Mouse (Mus musculus) myocyte (in vitro differentiated cells): ENCODE results near the gene Eddm3b.

ENCODE experiments used
- CEBPB ChIP-seq: IDR thresholded peaks from 2 replicates; pipeline ENCODE4 v1.6.1; 2011; ENCODE audit warnings: mild to moderate bottlenecking, moderate library complexity; ENCODE audit not compliant: poor library complexity, insufficient read depth, severe bottlenecking
- E2F4 ChIP-seq: IDR thresholded peaks from one replicate; pipeline ENCODE4 v1.6.1; 2011; ENCODE audit warnings: mild to moderate bottlenecking, control low read depth, moderate library complexity; ENCODE audit not compliant: insufficient read depth
- MAX ChIP-seq: IDR thresholded peaks from one replicate; pipeline ENCODE4 v1.6.1; 2011; ENCODE audit warnings: low read depth, mild to moderate bottlenecking, control low read depth
- MYOD1 ChIP-seq, 3 experiments: IDR thresholded peaks; one replicate each; pipeline ENCODE4 v1.6.1; 2011; ENCODE audit warnings: control low read depth in 2 of 3, low read depth in 2 of 3, mild to moderate bottlenecking in 2 of 3, moderate library complexity in 1 of 3; ENCODE audit not compliant: insufficient read length in 2 of 3, control insufficient read depth in 1 of 3
- MYOG ChIP-seq, 3 experiments: IDR thresholded peaks; one replicate each; pipeline ENCODE4 v1.6.1; 2011; ENCODE audit warnings: control low read depth in 2 of 3, low read depth in 2 of 3, mild to moderate bottlenecking in 2 of 3; ENCODE audit not compliant: insufficient read length in 2 of 3, control insufficient read depth in 1 of 3, insufficient read depth in 1 of 3
- POLR2A ChIP-seq: IDR thresholded peaks from one replicate; pipeline ENCODE4 v1.6.1; 2011; ENCODE audit warnings: low read depth, mild to moderate bottlenecking, control low read depth, moderate library complexity; ENCODE audit not compliant: insufficient read length
- TCF12 ChIP-seq: IDR thresholded peaks from one replicate; pipeline ENCODE4 v1.6.1; 2011; ENCODE audit warnings: mild to moderate bottlenecking, control low read depth; ENCODE audit not compliant: poor library complexity, insufficient read depth, severe bottlenecking
- TCF3 ChIP-seq: IDR thresholded peaks from one replicate; pipeline ENCODE4 v1.6.1; 2011; ENCODE audit warnings: low read depth, control low read depth; ENCODE audit not compliant: insufficient read length
- USF1 ChIP-seq: IDR thresholded peaks from one replicate; pipeline ENCODE4 v1.6.1; 2011; ENCODE audit warnings: low read depth, mild to moderate bottlenecking, control low read depth, moderate library complexity

- TF ChIP-seq POLR2A (no peak), MYOD1 (IDR thresholded peaks at IDR 0.05; ENCODE audit: control insufficient read depth in 1 of 3, insufficient read length in 2 of 3, low read depth in 2 of 3) (no peak), TCF3 (no peak), E2F4 (no peak), USF1 (no peak), MAX (no peak), CEBPB (no peak), MYOG (IDR thresholded peaks at IDR 0.05; ENCODE audit: control insufficient read depth in 1 of 3, insufficient read depth in 1 of 3, insufficient read length in 2 of 3, low read depth in 2 of 3) (no peak), TCF12 (no peak)
Observed at GRCm38 (mm10) chr14:51104366-51104765, 9.9 kb upstream of the Eddm3b start.
